Mouse (Mus musculus) urinary bladder, postnatal 36 days (tissue): ENCODE results near the gene Prps2.
"Not testable (repeated sequence)": the region's sequence is repeated elsewhere in the genome, so short reads cannot be mapped to it uniquely, and the experiment has no call there.

ENCODE experiments used
- DNase-seq, 2 experiments: peaks; one replicate each; pipeline ENCODE4 v3.0.0; 2022; ENCODE audit warnings: low spot score in 2 of 2, mixed read lengths in 1 of 2

Prps2 gene

GRCm38 (mm10) chrX:167382047-167382853, at the start of gene Prps2:
Gene Prps2, minus strand, starts transcription at chrX:167382749.
- DNase-seq: peak; percentile 8 to 9

- DNase-seq: no peak
These were observed 35.1 kb upstream of the Prps2 start for GRCm38 (mm10) chrX:167417654-167418053.

- DNase-seq: no peak
These were observed 12.4 kb upstream of the Prps2 start for GRCm38 (mm10) chrX:167394940-167395339.

GRCm38 (mm10) chrX:167386647-167387046, 4.1 kb upstream of the Prps2 start:
- DNase-seq: no peak

GRCm38 (mm10) chrX:167382854-167383186, 271 bp upstream of the Prps2 start:
- no peak for DNase-seq

GRCm38 (mm10) chrX:167381583-167382046, 934 bp downstream of the Prps2 start:
- no peak for DNase-seq

GRCm38 (mm10) chrX:167380073-167380472, 2.5 kb downstream of the Prps2 start:
- no peak for DNase-seq

- not testable (repeated sequence) for DNase-seq
These were observed 21.3 kb downstream of the Prps2 start for GRCm38 (mm10) chrX:167361231-167361630.

- no peak for DNase-seq
These were observed 22.8 kb downstream of the Prps2 start for GRCm38 (mm10) chrX:167359704-167360103.

- DNase-seq: peak in 1 of 2 experiments; percentile 1
These were observed 25.1 kb downstream of the Prps2 start for GRCm38 (mm10) chrX:167357415-167357814.

GRCm38 (mm10) chrX:167355965-167356364, 26.6 kb downstream of the Prps2 start:
- no peak for DNase-seq

- DNase-seq: no peak
These were observed 28.9 kb downstream of the Prps2 start for GRCm38 (mm10) chrX:167353617-167354016.

- no peak for DNase-seq
These were observed 36.1 kb downstream of the Prps2 start for GRCm38 (mm10) chrX:167346440-167346839.

GRCm38 (mm10) chrX:167344356-167344755, 38.2 kb downstream of the Prps2 start:
- DNase-seq: no peak

GRCm38 (mm10) chrX:167341811-167342210, 40.7 kb downstream of the Prps2 start:
- no peak for DNase-seq

- no peak for DNase-seq
These were observed 42.4 kb downstream of the Prps2 start for GRCm38 (mm10) chrX:167340190-167340589.

- no peak for DNase-seq
These were observed 44.6 kb downstream of the Prps2 start for GRCm38 (mm10) chrX:167337990-167338389.

GRCm38 (mm10) chrX:167334571-167334970, 48.0 kb downstream of the Prps2 start:
- no peak for DNase-seq

- DNase-seq: no peak
These were observed 49.9 kb downstream of the Prps2 start for GRCm38 (mm10) chrX:167332607-167333006.

GRCm38 (mm10) chrX:167330993-167331392, 51.6 kb downstream of the Prps2 start:
- DNase-seq: no peak

GRCm38 (mm10) chrX:167330399-167330798, 52.1 kb downstream of the Prps2 start, which contains the start of gene Tlr7:
Gene Tlr7, minus strand, starts transcription at chrX:167330558.
- DNase-seq: no peak

GRCm38 (mm10) chrX:167329620-167330019, 52.9 kb downstream of the Prps2 start:
- DNase-seq: no peak

- no peak for DNase-seq
These were observed 53.5 kb downstream of the Prps2 start for GRCm38 (mm10) chrX:167329098-167329497.

- no peak for DNase-seq
These were observed 54.0 kb downstream of the Prps2 start for GRCm38 (mm10) chrX:167328519-167328918.
